Mouse (Mus musculus) stomach, postnatal 0 days (tissue): ENCODE measurements at regions not wholly inside any gene's neighbourhood (a gene's known extent, or its start where the extent isn't known, plus 50 kb on each side); places are given as distances from the start of the nearest gene placed in this dataset.

Source experiments
- ATAC-seq: fragments of 200-750 bp; cut with Nextera tagmentation; 2 replicates; pipeline ENCODE4 v1.8.0; 2017; ENCODE audit not compliant: low FRiP score, low TSS enrichment
- DNase-seq: peaks from one replicate; pipeline ENCODE4 v3.0.0-alpha.2; 2016; ENCODE audit warnings: low spot score
- H3K27ac ChIP-seq: fragments of 300-500 bp; sonication (generic); replicated peaks from 2 replicates; pipeline ENCODE4 v1.5.1; 2014; ENCODE audit warnings: mild to moderate bottlenecking, control low read depth
- H3K27me3 ChIP-seq: fragments of 300-500 bp; sonication (generic); 2 replicates; pipeline ENCODE4 v1.6.1; 2014; ENCODE audit warnings: low read length; ENCODE audit not compliant: control insufficient read depth, insufficient read depth
- H3K36me3 ChIP-seq: fragments of 300-500 bp; sonication (generic); 2 replicates; pipeline ENCODE4 v1.6.1; 2014; ENCODE audit warnings: low read length, mixed read lengths; ENCODE audit not compliant: control insufficient read depth, insufficient read depth
- H3K4me1 ChIP-seq: fragments of 300-500 bp; sonication (generic); replicated peaks from 2 replicates; pipeline ENCODE4 v1.6.1; 2014; ENCODE audit warnings: antibody characterized with exemption; ENCODE audit not compliant: control insufficient read depth, insufficient read depth
- H3K4me2 ChIP-seq: fragments of 300-500 bp; sonication (generic); replicated peaks from 2 replicates; pipeline ENCODE4 v1.6.1; 2014; ENCODE audit warnings: low read depth, mild to moderate bottlenecking, control low read depth, moderate library complexity
- H3K4me3 ChIP-seq: fragments of 300-500 bp; sonication (generic); 2 replicates; pipeline ENCODE4 v1.5.1; 2014; ENCODE audit warnings: low read depth, low read length, control low read depth
- H3K9ac ChIP-seq: fragments of 300-500 bp; sonication (generic); 2 replicates; pipeline ENCODE4 v1.6.1; 2014; ENCODE audit warnings: mild to moderate bottlenecking, low read length, control low read depth, mixed read lengths
- H3K9me3 ChIP-seq: fragments of 300-500 bp; sonication (generic); 2 replicates; pipeline ENCODE4 v1.6.1; 2016; ENCODE audit warnings: low read length; ENCODE audit not compliant: control insufficient read depth
- CTCF ChIP-seq: IDR thresholded peaks from 2 replicates; pipeline ENCODE4 v1.5.1; 2016; ENCODE audit warnings: antibody characterized with exemption, low read depth, mild to moderate bottlenecking, moderate library complexity
- EP300 ChIP-seq: optimal IDR thresholded peaks from 2 replicates; pipeline ENCODE3; 2016; ENCODE audit warnings: antibody characterized with exemption
- WGBS: fragments of 180-500 bp; shearing (Covaris S2); extraction: QIAGEN DNeasy Blood & Tissue Kit; methylation state at CpG from one replicate; pipeline ENCODE4 v1.1.7; 2014; 5-methylcytosine and 5-hydroxymethylcytosine counted together

- H3K9me3 ChIP-seq, result no peaks in the 10 kb centered on the region
- H3K4me2 ChIP-seq, result no peak overlapping the region
- 51% methylated on average over 3 of the region's 3 CpGs for WGBS
- no peaks in the 10 kb centered on the region for H3K4me1 ChIP-seq
- TF ChIP-seq CTCF, result no peak
- no peak for TF ChIP-seq EP300
- H3K4me3 ChIP-seq, result no peak overlapping the region
- H3K27me3 ChIP-seq, result no peaks in the 10 kb centered on the region
- ATAC-seq (no peak), DNase-seq (no peak)
- H3K36me3 ChIP-seq, result no peaks in the 10 kb centered on the region
- no peak overlapping the region for H3K27ac ChIP-seq
- no peak overlapping the region for H3K9ac ChIP-seq
Observed at GRCm38 (mm10) chr11:26956153-26956552, 362.4 kb upstream of the Vrk2 start.

GRCm38 (mm10) chr11:26931766-26932165 lies 338.0 kb upstream of the Vrk2 start:
- Histone ChIP-seq H3K9me3 (no peaks in the 10 kb centered on the region), H3K9ac (no peak overlapping the region), H3K4me2 (no peak overlapping the region), H3K27me3 (no peaks in the 10 kb centered on the region), H3K36me3 (no peaks in the 10 kb centered on the region), H3K4me3 (no peak overlapping the region), H3K4me1 (no peaks in the 10 kb centered on the region), H3K27ac (no peak overlapping the region)
- DNase-seq (no peak), ATAC-seq (no peak)
- WGBS, result 23% methylated on average over 3 of the region's 3 CpGs
- TF ChIP-seq EP300 (no peak), CTCF (no peak)

GRCm38 (mm10) chr11:26907099-26907498 lies 313.3 kb upstream of the Vrk2 start:
- Histone ChIP-seq H3K27ac (no peak overlapping the region), H3K9ac (no peak overlapping the region), H3K27me3 (no peaks in the 10 kb centered on the region), H3K4me2 (no peak overlapping the region), H3K9me3 (no peaks in the 10 kb centered on the region), H3K4me3 (no peak overlapping the region), H3K4me1 (no peaks in the 10 kb centered on the region), H3K36me3 (no peaks in the 10 kb centered on the region)
- DNase-seq, result no peak
- no peak for ATAC-seq
- 66% methylated on average over 3 of the region's 3 CpGs for WGBS
- TF ChIP-seq CTCF (no peak), EP300 (no peak)

- H3K4me3 ChIP-seq, result no peak overlapping the region
- DNase-seq (no peak), ATAC-seq (no peak)
- H3K9ac ChIP-seq, result no peak overlapping the region
- no peak overlapping the region for H3K4me2 ChIP-seq
- TF ChIP-seq EP300, result no peak
- TF ChIP-seq CTCF, result no peak
- H3K36me3 ChIP-seq, result no peaks in the 10 kb centered on the region
- H3K27me3 ChIP-seq, result no peaks in the 10 kb centered on the region
- no peaks in the 10 kb centered on the region for H3K4me1 ChIP-seq
- H3K9me3 ChIP-seq, result no peaks in the 10 kb centered on the region
- 54% methylated on average over 6 of the region's 6 CpGs for WGBS
- no peak overlapping the region for H3K27ac ChIP-seq
Observed at GRCm38 (mm10) chr11:26881635-26882034, 287.8 kb upstream of the Vrk2 start.
